Mouse (Mus musculus): ENCODE data around the gene Parvb. TPM values are rescaled to one million over a fixed set of nuclear protein-coding genes. Genes with fewer than 3 reads are reported as not detected.

Gene Parvb
- polyA plus RNA-seq, 1 experiment from 2014 or later = 5.3 TPM

- peak; percentile 45 for ATAC-seq (ENCODE audit: insufficient read depth)
- Histone ChIP-seq H3K4me2 (peak overlapping the region; percentile 53), H3K27me3 (no peaks in the 10 kb centered on the region), H3K27ac (replicated peaks) (0 out of 2 replicates have a peak overlapping the region, but pooled peaks have one; percentile 67), H3K9me3 (replicated peaks) (no peaks in the 10 kb centered on the region), H3K4me3 (replicated peaks) (peak overlapping the region; percentile 46), H3K9ac (no peak overlapping the region), H3K36me3 (replicated peaks) (no peaks in the 10 kb centered on the region), H3K4me1 (replicated peaks) (peaks cover 12% of the 10 kb centered on the region; the same call in 1 of the 2 replicates)
- 35% methylated on average over 12 of the region's 12 CpGs for WGBS (ENCODE audit: insufficient replicate concordance)
These were observed 93.9 kb downstream of the Parvb start for GRCm38 (mm10) chr15:84325736-84326135.

DNA sequence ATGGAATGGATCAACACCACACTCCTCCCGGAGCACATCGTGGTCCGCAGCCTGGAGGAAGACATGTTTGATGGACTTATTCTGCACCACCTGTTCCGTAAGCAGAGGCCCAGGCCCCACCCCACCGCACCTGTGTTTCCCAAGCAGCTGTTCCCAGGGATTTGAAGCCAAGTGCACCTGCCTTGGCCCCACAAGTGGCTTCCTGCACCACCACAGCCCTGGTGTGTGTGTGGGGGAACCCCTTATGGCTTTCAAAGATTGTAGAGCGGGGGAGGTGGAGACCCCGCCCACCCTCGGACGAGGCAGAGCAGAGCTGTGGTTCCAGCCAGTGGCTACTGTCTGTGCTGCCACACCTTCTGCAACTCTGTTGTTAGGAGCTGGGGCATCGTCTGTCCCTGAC, 97.0 kb downstream of the Parvb start:
- 59% methylated on average over 10 of the region's 10 CpGs for WGBS (ENCODE audit: insufficient replicate concordance)
- no peaks in the 10 kb centered on the region for H3K36me3 ChIP-seq (replicated peaks)
- H3K27me3 ChIP-seq = no peaks in the 10 kb centered on the region
- H3K9me3 ChIP-seq (replicated peaks) = no peaks in the 10 kb centered on the region
- no peak for ATAC-seq (ENCODE audit: insufficient read depth)
- no peak overlapping the region for H3K9ac ChIP-seq
- H3K4me3 ChIP-seq (replicated peaks) = no peak overlapping the region
- no peak overlapping the region for H3K27ac ChIP-seq (replicated peaks)
- H3K4me1 ChIP-seq (replicated peaks) = peaks cover 11% of the 10 kb centered on the region; the same call in 1 of the 2 replicates
- H3K4me2 ChIP-seq = no peak overlapping the region

GRCm38 (mm10) chr15:84329940-84330339, 98.1 kb downstream of the Parvb start:
- Histone ChIP-seq H3K4me1 (replicated peaks) (peaks cover 8% of the 10 kb centered on the region; the same call in 1 of the 2 replicates), H3K9ac (no peak overlapping the region), H3K4me3 (replicated peaks) (no peak overlapping the region), H3K36me3 (replicated peaks) (no peaks in the 10 kb centered on the region), H3K9me3 (replicated peaks) (no peaks in the 10 kb centered on the region), H3K27ac (replicated peaks) (no peak overlapping the region), H3K27me3 (no peaks in the 10 kb centered on the region), H3K4me2 (no peak overlapping the region)
- 64% methylated on average over 8 of the region's 8 CpGs for WGBS (ENCODE audit: insufficient replicate concordance)
- ATAC-seq (ENCODE audit: insufficient read depth) = no peak

- Histone ChIP-seq H3K4me3 (replicated peaks) (no peak overlapping the region), H3K9me3 (replicated peaks) (no peaks in the 10 kb centered on the region), H3K4me1 (replicated peaks) (no peaks in the 10 kb centered on the region; the same call in 1 of the 2 replicates), H3K9ac (no peak overlapping the region), H3K27ac (replicated peaks) (no peak overlapping the region), H3K4me2 (no peak overlapping the region), H3K27me3 (no peaks in the 10 kb centered on the region), H3K36me3 (replicated peaks) (no peaks in the 10 kb centered on the region)
- 69% methylated on average over 4 of the region's 4 CpGs for WGBS (ENCODE audit: insufficient replicate concordance)
- ATAC-seq (ENCODE audit: insufficient read depth) = no peak
These were observed 99.3 kb downstream of the Parvb start for GRCm38 (mm10) chr15:84331066-84331612.

GRCm38 (mm10) chr15:84336281-84336817, 104.5 kb downstream of the Parvb start:
- H3K36me3 ChIP-seq (replicated peaks) = no peaks in the 10 kb centered on the region
- H3K4me1 ChIP-seq (replicated peaks) = no peaks in the 10 kb centered on the region; the same call in 1 of the 2 replicates
- 36% methylated on average over 12 of the region's 12 CpGs for WGBS (ENCODE audit: insufficient replicate concordance)
- no peak overlapping the region for H3K4me3 ChIP-seq (replicated peaks)
- no peaks in the 10 kb centered on the region for H3K27me3 ChIP-seq
- H3K27ac ChIP-seq (replicated peaks) = no peak overlapping the region
- no peaks in the 10 kb centered on the region for H3K9me3 ChIP-seq (replicated peaks)
- H3K4me2 ChIP-seq = no peak overlapping the region
- no peak for ATAC-seq (ENCODE audit: insufficient read depth)
- no peak overlapping the region for H3K9ac ChIP-seq

- Histone ChIP-seq H3K4me2 (no peak overlapping the region), H3K27me3 (no peaks in the 10 kb centered on the region), H3K36me3 (replicated peaks) (no peaks in the 10 kb centered on the region), H3K9ac (no peak overlapping the region), H3K9me3 (replicated peaks) (no peaks in the 10 kb centered on the region), H3K27ac (replicated peaks) (no peak overlapping the region), H3K4me3 (replicated peaks) (no peak overlapping the region), H3K4me1 (replicated peaks) (no peaks in the 10 kb centered on the region; the same call in 1 of the 2 replicates)
- ATAC-seq (ENCODE audit: insufficient read depth) = no peak
- 51% methylated on average over 5 of the region's 5 CpGs for WGBS (ENCODE audit: insufficient replicate concordance)
These were observed 105.8 kb downstream of the Parvb start for GRCm38 (mm10) chr15:84337599-84337998.

GRCm38 (mm10) chr15:84340926-84341325, 109.1 kb downstream of the Parvb start:
- Histone ChIP-seq H3K27me3 (no peaks in the 10 kb centered on the region), H3K4me2 (no peak overlapping the region), H3K4me1 (replicated peaks) (no peaks in the 10 kb centered on the region; the same call in 1 of the 2 replicates), H3K9ac (no peak overlapping the region), H3K9me3 (replicated peaks) (no peaks in the 10 kb centered on the region), H3K36me3 (replicated peaks) (no peaks in the 10 kb centered on the region), H3K4me3 (replicated peaks) (no peak overlapping the region), H3K27ac (replicated peaks) (no peak overlapping the region)
- ATAC-seq (ENCODE audit: insufficient read depth) = no peak
- WGBS (ENCODE audit: insufficient replicate concordance) = 35% methylated on average over 2 of the region's 2 CpGs

DNA sequence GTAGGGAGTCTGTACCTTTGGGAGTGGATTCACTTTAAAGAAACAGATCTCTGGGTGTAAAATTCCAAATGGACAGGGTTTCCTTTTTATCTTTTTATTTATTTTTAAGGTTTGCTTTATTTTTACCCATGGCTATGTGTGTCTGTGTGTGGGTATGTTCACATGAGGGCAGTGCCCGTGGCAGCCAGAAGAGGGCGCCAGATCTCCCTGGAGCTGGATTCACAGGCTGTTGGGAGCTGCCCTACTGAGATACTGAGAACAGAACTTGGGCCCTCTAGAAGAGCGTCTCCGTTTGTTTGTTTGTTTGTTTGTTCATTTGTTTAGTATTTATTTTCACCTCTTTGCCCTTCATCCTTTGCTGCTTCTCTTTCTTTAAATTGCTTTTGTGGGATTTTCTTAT, 116.9 kb downstream of the Parvb start:
- Histone ChIP-seq H3K4me1 (replicated peaks) (peaks cover 6% of the 10 kb centered on the region; the same call in 1 of the 2 replicates), H3K9me3 (replicated peaks) (no peaks in the 10 kb centered on the region; the same call in 1 of the 2 replicates), H3K36me3 (replicated peaks) (no peaks in the 10 kb centered on the region), H3K4me3 (replicated peaks) (no peak overlapping the region), H3K27me3 (no peaks in the 10 kb centered on the region), H3K4me2 (no peak overlapping the region), H3K27ac (replicated peaks) (no peak overlapping the region), H3K9ac (no peak overlapping the region)
- whole genome bisulfite sequencing (ENCODE audit: insufficient replicate concordance) = 76% methylated on average over 4 of the region's 4 CpGs
- no peak for ATAC-seq (ENCODE audit: insufficient read depth)

- no peak overlapping the region for H3K9ac ChIP-seq
- 35% methylated on average over 14 of the region's 14 CpGs for WGBS (ENCODE audit: insufficient replicate concordance)
- no peaks in the 10 kb centered on the region; the same call in 1 of the 2 replicates for H3K9me3 ChIP-seq (replicated peaks)
- ATAC-seq (ENCODE audit: insufficient read depth) = no peak
- peaks cover 9% of the 10 kb centered on the region; the same call in 1 of the 2 replicates for H3K4me1 ChIP-seq (replicated peaks)
- H3K36me3 ChIP-seq (replicated peaks) = no peaks in the 10 kb centered on the region
- no peak overlapping the region for H3K27ac ChIP-seq (replicated peaks)
- H3K4me2 ChIP-seq = no peak overlapping the region
- no peak overlapping the region for H3K4me3 ChIP-seq (replicated peaks)
- H3K27me3 ChIP-seq = no peaks in the 10 kb centered on the region
These were observed 118.3 kb downstream of the Parvb start for GRCm38 (mm10) chr15:84349915-84350738.

GRCm38 (mm10) chr15:84351342-84351741, 119.5 kb downstream of the Parvb start:
- Histone ChIP-seq H3K4me1 (replicated peaks) (peaks cover 9% of the 10 kb centered on the region; the same call in 1 of the 2 replicates), H3K9me3 (replicated peaks) (no peaks in the 10 kb centered on the region; the same call in 1 of the 2 replicates), H3K36me3 (replicated peaks) (no peaks in the 10 kb centered on the region), H3K9ac (no peak overlapping the region), H3K4me3 (replicated peaks) (no peak overlapping the region), H3K4me2 (no peak overlapping the region), H3K27me3 (no peaks in the 10 kb centered on the region), H3K27ac (replicated peaks) (no peak overlapping the region)
- WGBS (ENCODE audit: insufficient replicate concordance) = 63% methylated on average over 7 of the region's 7 CpGs
- ATAC-seq (ENCODE audit: insufficient read depth) = no peak

All from liver, embryonic 15.5 days (tissue).